Mouse (Mus musculus) neural tube, embryonic 14.5 days (tissue): Measurements from ENCODE around the gene Irs1. TPM values are rescaled to one million over a fixed set of nuclear protein-coding genes. Genes with fewer than 3 reads are reported as not detected.

Source experiments
- ATAC-seq: fragments of 200-750 bp; cut with Nextera tagmentation; 2 replicates; pipeline ENCODE4 v1.8.0; 2017; ENCODE audit warnings: low read depth, mild to moderate bottlenecking, moderate TSS enrichment, moderate library complexity
- H3K27ac ChIP-seq: fragments of 300-500 bp; sonication (generic); 2 replicates; pipeline ENCODE4 v1.5.1; 2014; ENCODE audit warnings: low read depth, mild to moderate bottlenecking, control low read depth, low read length, moderate library complexity, mixed read lengths
- H3K27me3 ChIP-seq: fragments of 300-500 bp; sonication (generic); 2 replicates; pipeline ENCODE4 v1.6.1; 2014; ENCODE audit warnings: low read length; ENCODE audit not compliant: control insufficient read depth, insufficient read depth
- H3K36me3 ChIP-seq: fragments of 300-500 bp; sonication (generic); 2 replicates; pipeline ENCODE4 v1.6.1; 2014; ENCODE audit warnings: low read length, mixed read lengths; ENCODE audit not compliant: control insufficient read depth, insufficient read depth
- H3K4me1 ChIP-seq: fragments of 300-500 bp; sonication (generic); 2 replicates; pipeline ENCODE4 v1.6.1; 2014; ENCODE audit warnings: low read length; ENCODE audit not compliant: control insufficient read depth, insufficient read depth
- H3K4me2 ChIP-seq: fragments of 300-500 bp; sonication (generic); 2 replicates; pipeline ENCODE4 v1.6.1; 2014; ENCODE audit warnings: mild to moderate bottlenecking, low read depth, low read length, control low read depth
- H3K4me3 ChIP-seq: fragments of 300-500 bp; sonication (generic); 2 replicates; pipeline ENCODE4 v1.5.1; 2014; ENCODE audit warnings: low read depth, low read length, control low read depth, mixed read lengths
- H3K9ac ChIP-seq: fragments of 300-500 bp; sonication (generic); replicated peaks from 2 replicates; pipeline ENCODE4 v1.6.1; 2014; ENCODE audit warnings: low read depth, mild to moderate bottlenecking, control low read depth, low read length, mixed read lengths
- H3K9me3 ChIP-seq: fragments of 300-500 bp; sonication (generic); 2 replicates; pipeline ENCODE4 v1.6.1; 2016; ENCODE audit warnings: low read length; ENCODE audit not compliant: control insufficient read depth
- WGBS: fragments of 180-500 bp; shearing (Covaris S2); extraction: QIAGEN DNeasy Blood & Tissue Kit; methylation state at CpG from one replicate; pipeline ENCODE4 v1.1.7; 2014; 5-methylcytosine and 5-hydroxymethylcytosine counted together
- polyA plus RNA-seq: library from polyadenylated mRNA; unstranded; fragments of >200 nt; fragmentation: Nextera tagmentation; extraction: Ambion mirVana; gene quantifications from 2 replicates; pipeline ENCODE4 v1.2.1, GENCODE M21; 2014

Irs1 gene
- polyA plus RNA-seq, 1 experiment from 2014 or later: 9.4 TPM

GRCm38 (mm10) chr1:82232812-82233211 lies 58.4 kb downstream of the Irs1 start, which contains the start of gene Gm9747:
Gm9747 (plus strand) TSS chr1:82233112.
- 96% methylated on average over 3 of the region's 3 CpGs for WGBS
- no peaks in the 10 kb centered on the region for H3K36me3 ChIP-seq
- H3K4me1 ChIP-seq: no peaks in the 10 kb centered on the region
- no peak within 1 kb of the TSS for H3K4me2 ChIP-seq
- no peak within 1 kb of the TSS for H3K4me3 ChIP-seq
- H3K27me3 ChIP-seq: no peaks in the 10 kb centered on the region
- ATAC-seq: no peak
- no peaks in the 10 kb centered on the region for H3K9me3 ChIP-seq
- no peak within 1 kb of the TSS for H3K27ac ChIP-seq
- H3K9ac ChIP-seq: no peak within 1 kb of the TSS

DNA sequence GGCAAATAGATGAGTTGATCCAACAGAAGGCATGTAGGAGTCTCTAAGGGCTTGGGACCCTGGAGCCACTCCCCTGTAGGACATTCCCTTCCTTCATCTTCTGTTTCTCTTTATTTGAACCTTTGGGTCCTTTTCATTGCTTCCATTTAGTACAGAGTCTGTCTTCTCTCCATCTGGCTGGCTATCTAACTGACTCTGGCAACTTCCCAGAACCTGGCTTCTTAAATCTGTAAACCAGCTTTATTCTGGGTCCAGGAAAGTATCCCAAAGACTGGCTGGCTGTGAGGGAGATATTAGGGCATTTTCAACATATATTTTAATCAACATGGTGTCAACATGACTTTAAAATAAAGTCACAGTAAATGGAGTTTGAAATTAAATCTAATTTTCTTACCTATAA lies 62.4 kb downstream of the Irs1 start:
- H3K4me1 ChIP-seq: no peaks in the 10 kb centered on the region
- no peak for ATAC-seq
- H3K4me2 ChIP-seq: no peak overlapping the region
- no peaks in the 10 kb centered on the region for H3K27me3 ChIP-seq
- H3K9me3 ChIP-seq: no peaks in the 10 kb centered on the region
- H3K4me3 ChIP-seq: no peak overlapping the region
- no peaks in the 10 kb centered on the region for H3K36me3 ChIP-seq
- H3K27ac ChIP-seq: no peak overlapping the region
- no peak overlapping the region for H3K9ac ChIP-seq

DNA sequence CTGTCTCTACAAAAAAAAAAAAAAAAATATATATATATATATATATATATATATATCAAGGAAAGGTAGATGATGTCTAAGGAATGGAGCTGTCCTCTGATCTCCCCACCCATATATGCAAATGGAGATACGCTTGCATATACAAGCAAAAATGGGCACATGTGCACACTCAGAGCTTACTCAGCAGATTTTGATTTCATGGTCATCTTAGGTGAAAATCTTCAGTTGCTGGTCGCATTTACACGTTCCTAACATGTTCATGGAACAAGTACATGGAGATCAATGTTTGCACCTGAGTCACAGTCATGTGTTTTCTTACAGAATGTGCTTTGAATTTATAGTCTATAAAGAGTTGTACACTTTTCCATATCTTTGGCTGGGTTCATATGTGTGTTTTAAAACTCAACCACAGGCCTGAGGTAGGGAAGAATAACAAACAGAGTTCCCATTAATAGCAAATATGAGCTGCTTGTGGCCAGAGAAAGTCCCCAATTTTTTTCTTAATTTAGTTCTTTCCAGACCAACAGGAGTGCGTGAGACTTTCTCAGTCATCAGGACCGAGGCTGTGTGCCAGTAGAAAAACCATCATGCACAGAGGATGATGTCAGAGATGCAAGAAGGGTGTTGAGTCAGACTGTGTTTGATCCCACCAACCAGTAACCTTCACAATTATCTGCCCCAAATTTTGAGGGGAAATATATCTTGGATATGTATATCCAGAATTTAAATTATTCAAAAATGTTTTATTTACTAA lies 68.0 kb downstream of the Irs1 start:
- no peak for ATAC-seq
- H3K9ac ChIP-seq: no peak overlapping the region
- 94% methylated on average over 5 of the region's 5 CpGs for WGBS
- no peak overlapping the region for H3K4me2 ChIP-seq
- H3K27me3 ChIP-seq: no peaks in the 10 kb centered on the region
- H3K4me3 ChIP-seq: no peak overlapping the region
- H3K4me1 ChIP-seq: no peaks in the 10 kb centered on the region
- no peak overlapping the region for H3K27ac ChIP-seq
- no peaks in the 10 kb centered on the region for H3K9me3 ChIP-seq
- no peaks in the 10 kb centered on the region for H3K36me3 ChIP-seq

DNA sequence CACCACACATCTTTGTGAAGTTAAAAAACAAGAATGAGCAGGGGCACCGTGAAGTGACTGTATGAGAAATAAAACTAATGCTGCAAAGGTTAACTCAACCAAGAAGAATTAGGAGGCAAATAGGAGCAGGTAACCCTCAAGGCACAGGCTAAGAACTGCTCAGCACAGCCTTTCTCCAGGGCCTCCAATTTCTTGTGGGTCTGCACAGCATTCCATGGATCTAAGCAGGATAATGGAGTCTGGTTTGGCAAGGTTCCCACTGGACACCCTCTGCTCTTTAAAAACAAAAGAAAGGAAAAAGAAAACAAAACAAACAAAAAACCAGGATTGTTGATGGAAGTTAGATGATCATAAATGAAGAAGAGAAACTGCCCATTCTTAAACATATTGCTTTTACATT lies 69.8 kb downstream of the Irs1 start:
- no peak for ATAC-seq
- WGBS: 82% methylated on average over 1 of the region's 1 CpGs
- no peak overlapping the region for H3K4me3 ChIP-seq
- H3K27me3 ChIP-seq: no peaks in the 10 kb centered on the region
- no peak overlapping the region for H3K4me2 ChIP-seq
- no peak overlapping the region for H3K9ac ChIP-seq
- no peaks in the 10 kb centered on the region for H3K36me3 ChIP-seq
- no peaks in the 10 kb centered on the region for H3K4me1 ChIP-seq
- no peak overlapping the region for H3K27ac ChIP-seq
- no peaks in the 10 kb centered on the region for H3K9me3 ChIP-seq

- no peak for ATAC-seq
- H3K9ac ChIP-seq: no peak overlapping the region
- H3K4me2 ChIP-seq: no peak overlapping the region
- H3K36me3 ChIP-seq: no peaks in the 10 kb centered on the region
- H3K4me1 ChIP-seq: no peaks in the 10 kb centered on the region
- no peak overlapping the region for H3K27ac ChIP-seq
- no peaks in the 10 kb centered on the region for H3K9me3 ChIP-seq
- no peak overlapping the region for H3K4me3 ChIP-seq
- 55% methylated on average over 12 of the region's 12 CpGs for WGBS
- H3K27me3 ChIP-seq: no peaks in the 10 kb centered on the region
These were observed 70.4 kb downstream of the Irs1 start for GRCm38 (mm10) chr1:82220673-82221396.

- Histone ChIP-seq H3K27ac (no peak overlapping the region), H3K27me3 (no peaks in the 10 kb centered on the region), H3K4me2 (no peak overlapping the region), H3K4me3 (no peak overlapping the region), H3K9ac (no peak overlapping the region), H3K36me3 (no peaks in the 10 kb centered on the region), H3K9me3 (no peaks in the 10 kb centered on the region), H3K4me1 (no peaks in the 10 kb centered on the region)
- ATAC-seq: no peak
- WGBS: 90% methylated on average over 5 of the region's 5 CpGs
These were observed 83.7 kb downstream of the Irs1 start for GRCm38 (mm10) chr1:82207511-82207910.

- WGBS: 86% methylated on average over 7 of the region's 7 CpGs
- Histone ChIP-seq H3K9me3 (no peaks in the 10 kb centered on the region), H3K36me3 (no peaks in the 10 kb centered on the region), H3K4me2 (no peak overlapping the region), H3K4me1 (no peaks in the 10 kb centered on the region), H3K9ac (no peak overlapping the region), H3K4me3 (no peak overlapping the region), H3K27me3 (no peaks in the 10 kb centered on the region), H3K27ac (no peak overlapping the region)
- no peak for ATAC-seq
These were observed 90.6 kb downstream of the Irs1 start for GRCm38 (mm10) chr1:82200636-82201035.

GRCm38 (mm10) chr1:82199918-82200317 lies 91.3 kb downstream of the Irs1 start:
- Histone ChIP-seq H3K9me3 (no peaks in the 10 kb centered on the region), H3K9ac (no peak overlapping the region), H3K4me1 (no peaks in the 10 kb centered on the region), H3K4me3 (no peak overlapping the region), H3K4me2 (no peak overlapping the region), H3K27me3 (no peaks in the 10 kb centered on the region), H3K27ac (no peak overlapping the region), H3K36me3 (no peaks in the 10 kb centered on the region)
- WGBS: 22% methylated on average over 1 of the region's 1 CpGs
- ATAC-seq: no peak

GRCm38 (mm10) chr1:82191579-82191978 lies 99.6 kb downstream of the Irs1 start:
- Histone ChIP-seq H3K4me3 (no peak overlapping the region), H3K27me3 (0 out of 2 replicates have a peak, but pooled peaks cover 6% of the 10 kb centered on the region), H3K36me3 (no peaks in the 10 kb centered on the region), H3K9me3 (no peaks in the 10 kb centered on the region), H3K4me1 (no peaks in the 10 kb centered on the region), H3K9ac (no peak overlapping the region), H3K4me2 (no peak overlapping the region), H3K27ac (no peak overlapping the region)
- no peak for ATAC-seq
- whole genome bisulfite sequencing: 66% methylated on average over 3 of the region's 3 CpGs
